Mouse (Mus musculus): ENCODE measurements around the gene Rab37.

Rab37 gene

DNA sequence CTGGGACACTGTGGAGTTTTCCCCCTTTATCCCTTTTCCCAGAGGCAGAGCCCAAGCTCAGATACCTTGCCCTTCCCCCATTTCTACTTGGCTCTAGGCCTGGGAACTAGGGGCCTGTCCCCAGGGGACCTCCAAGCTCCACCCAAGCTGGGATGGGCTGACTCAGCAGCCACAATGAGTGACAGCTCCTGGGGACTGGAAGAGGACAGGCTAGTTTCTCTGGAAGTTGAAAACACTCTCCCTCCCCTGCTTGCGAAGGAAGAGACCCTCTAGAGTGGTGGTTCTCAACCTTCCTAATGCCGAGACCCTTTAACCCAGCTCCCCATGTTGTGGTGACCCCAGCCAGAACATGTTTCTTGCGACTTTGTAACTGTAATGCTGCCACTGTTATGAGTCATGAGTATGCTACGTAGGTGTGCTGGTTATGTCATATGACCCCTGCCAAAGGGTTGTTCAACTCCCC lies 81.6 kb downstream of the Rab37 start:
- DNase-seq = no peak

DNA sequence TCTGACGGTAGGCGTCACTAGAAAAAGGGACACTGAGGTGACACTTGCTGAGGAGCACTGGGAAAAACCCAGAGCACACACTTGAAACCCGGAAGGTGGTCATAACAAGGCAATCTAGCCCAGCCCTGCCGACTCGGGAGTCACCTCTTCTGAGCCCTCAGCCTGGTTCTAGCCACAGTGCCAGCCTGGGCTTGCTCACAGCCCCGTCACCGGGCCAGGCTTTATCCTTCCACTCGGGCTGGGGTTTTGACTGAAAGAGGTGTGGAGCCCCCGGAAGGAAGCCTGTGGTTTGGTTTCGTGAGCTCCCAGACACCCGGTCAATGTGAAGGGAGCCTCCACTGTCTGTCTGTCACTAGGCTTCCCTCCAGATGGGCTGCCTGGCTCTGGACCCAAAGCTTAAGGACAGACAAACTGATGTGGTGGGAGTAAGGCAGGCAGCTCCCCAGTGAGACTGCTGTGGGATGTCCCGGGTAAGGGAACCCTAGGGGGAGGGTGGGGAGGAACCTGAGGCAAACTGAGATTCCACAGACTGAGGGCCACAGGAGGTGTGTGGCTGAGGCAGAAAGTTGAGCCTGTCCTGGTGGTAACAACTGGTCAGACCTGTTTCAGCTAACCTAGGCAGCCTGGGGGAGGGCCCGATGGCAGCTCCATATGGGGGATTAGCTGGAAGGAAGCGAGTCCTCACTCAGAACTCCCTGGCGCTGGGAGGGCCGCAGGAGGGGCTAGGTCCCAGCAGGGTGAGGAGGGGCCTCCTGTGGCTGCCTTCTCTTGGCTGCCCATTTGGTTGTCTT lies 82.5 kb downstream of the Rab37 start:
- no peak for DNase-seq

- DNase-seq = no peak
These were observed 85.4 kb downstream of the Rab37 start for GRCm38 (mm10) chr11:115176399-115177190.

- DNase-seq = no peak
These were observed 86.4 kb downstream of the Rab37 start for GRCm38 (mm10) chr11:115177559-115178195.

DNA sequence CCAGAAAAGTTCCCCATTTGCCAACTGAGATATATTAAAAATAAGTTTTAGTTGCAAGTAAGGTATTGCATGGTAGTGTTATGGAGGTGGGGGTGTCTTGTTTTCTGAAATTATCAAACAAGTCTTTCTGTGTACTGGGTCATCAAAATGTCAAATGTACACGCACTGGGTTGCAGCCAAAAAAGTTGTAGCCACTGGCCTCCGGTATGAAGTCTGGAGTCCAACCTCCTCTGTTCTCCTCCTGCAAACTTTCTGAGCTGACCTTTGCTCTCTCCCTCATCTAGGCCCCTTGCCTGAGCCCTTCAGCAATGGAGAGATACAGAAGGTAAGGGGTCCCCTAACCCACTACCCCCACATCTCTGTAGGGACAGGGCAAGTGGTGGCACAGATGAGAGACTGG lies 87.5 kb downstream of the Rab37 start:
- no peak for DNase-seq

DNA sequence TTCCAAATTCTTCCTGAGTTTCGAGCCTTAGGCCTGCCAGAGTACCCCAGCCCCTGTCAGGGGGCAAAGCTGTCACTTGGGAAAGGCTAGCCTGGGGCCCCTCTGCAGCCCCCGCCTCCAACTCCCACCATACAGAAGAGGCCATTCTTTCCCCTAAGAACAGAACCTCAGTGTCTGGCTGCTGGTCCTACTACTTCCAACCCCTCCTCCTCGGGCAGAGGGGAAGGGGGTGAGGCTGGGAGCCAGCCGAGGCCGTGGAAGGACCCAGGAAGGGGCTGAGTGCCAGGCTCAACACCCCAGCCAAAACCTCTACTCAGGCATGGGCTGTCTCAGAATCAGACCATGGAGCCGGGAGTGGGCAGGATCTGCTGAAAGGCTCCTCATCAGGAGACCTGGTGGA lies 88.0 kb downstream of the Rab37 start:
- DNase-seq = no peak

GRCm38 (mm10) chr11:115179881-115180280 lies 88.7 kb downstream of the Rab37 start:
- DNase-seq = no peak

GRCm38 (mm10) chr11:115181913-115182638 lies 90.8 kb downstream of the Rab37 start:
- DNase-seq = peak; percentile 88

GRCm38 (mm10) chr11:115184973-115185372 lies 93.7 kb downstream of the Rab37 start:
- DNase-seq = no peak

GRCm38 (mm10) chr11:115187224-115187639 lies 96.0 kb downstream of the Rab37 start, which contains the start of gene Tmem104:
Tmem104 (plus strand) TSS chr11:115187487.
- peak; percentile 99 for DNase-seq

- DNase-seq = no peak
These were observed 96.5 kb downstream of the Rab37 start, which contains the start of gene Nat9 for GRCm38 (mm10) chr11:115187693-115188092. Nat9 (minus strand) TSS chr11:115187859.

DNA sequence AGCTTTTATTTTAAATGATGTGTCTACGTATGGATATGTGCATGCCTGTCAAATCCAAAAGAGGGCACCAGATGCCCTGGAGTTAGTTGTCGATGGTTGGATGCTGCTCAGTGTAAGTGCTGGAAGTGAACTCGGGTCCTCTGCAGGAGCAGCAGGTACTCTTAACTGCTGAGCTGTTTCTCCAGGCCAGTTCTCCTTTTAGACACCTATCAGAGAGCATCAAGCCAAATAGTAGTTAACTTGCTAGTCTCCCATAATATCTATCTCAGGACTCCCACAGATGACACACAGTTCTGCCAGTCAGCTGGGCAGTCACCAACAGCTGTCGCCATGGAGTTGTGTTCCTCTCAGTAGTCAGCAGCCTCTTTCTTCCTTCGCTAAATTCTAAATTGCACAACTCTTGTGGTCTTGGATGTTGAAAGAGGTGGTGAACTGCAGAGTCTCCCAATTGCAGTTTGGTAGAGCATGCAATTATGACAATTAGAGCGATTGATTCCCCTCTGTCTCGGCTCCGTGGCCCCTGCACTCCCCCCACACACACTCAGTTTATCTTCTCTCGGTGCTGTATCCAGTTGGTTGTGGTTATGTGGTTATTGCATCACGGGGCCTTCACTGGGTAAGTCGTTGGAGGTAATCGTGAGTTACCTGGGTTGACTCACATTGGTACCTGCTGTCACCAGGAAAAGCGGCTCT lies 97.5 kb downstream of the Rab37 start:
- no peak for DNase-seq

GRCm38 (mm10) chr11:115189304-115189703 lies 98.1 kb downstream of the Rab37 start:
- DNase-seq = no peak

- DNase-seq = no peak
These were observed 100.9 kb downstream of the Rab37 start for GRCm38 (mm10) chr11:115192180-115192579.

DNA sequence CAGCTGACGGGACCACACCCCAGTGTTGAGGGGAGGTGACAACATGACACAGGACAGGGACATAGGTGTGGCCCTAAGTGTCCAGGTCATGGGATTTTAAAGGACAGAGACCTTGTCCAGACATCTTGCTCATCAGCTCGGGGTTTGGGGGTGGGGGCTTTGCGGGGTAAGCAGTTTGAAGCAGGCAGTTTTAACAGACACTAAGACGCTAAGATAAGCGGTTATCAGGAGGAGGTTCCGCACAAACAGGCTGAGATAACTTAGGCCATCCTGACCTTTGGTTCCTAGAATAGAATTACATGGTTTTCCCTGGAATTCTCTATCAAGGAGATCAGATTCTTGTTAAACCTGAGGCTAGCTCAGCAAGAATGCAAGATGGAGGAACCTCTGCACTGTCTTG lies 103.5 kb downstream of the Rab37 start:
- DNase-seq = no peak

- no peak for DNase-seq
These were observed 104.7 kb downstream of the Rab37 start for GRCm38 (mm10) chr11:115195933-115196332.

DNA sequence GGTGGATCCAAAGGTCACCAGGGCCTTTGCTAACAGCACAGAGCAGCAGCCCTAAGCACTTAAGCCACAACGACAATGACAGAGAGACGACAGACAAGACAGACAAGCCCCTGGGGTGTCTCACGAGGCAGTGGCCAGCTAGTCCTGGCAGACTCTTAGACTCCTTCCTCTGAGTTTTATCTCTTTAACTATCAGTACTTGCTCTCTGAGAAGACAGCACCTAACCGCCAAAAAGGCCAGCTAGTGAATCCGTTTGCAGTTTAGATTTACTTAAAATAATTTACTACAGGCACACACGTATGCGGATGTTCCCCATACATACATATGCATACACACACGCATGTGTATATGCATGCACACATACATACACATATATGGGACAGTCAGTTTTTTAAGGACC lies 106.3 kb downstream of the Rab37 start:
- no peak for DNase-seq

DNA sequence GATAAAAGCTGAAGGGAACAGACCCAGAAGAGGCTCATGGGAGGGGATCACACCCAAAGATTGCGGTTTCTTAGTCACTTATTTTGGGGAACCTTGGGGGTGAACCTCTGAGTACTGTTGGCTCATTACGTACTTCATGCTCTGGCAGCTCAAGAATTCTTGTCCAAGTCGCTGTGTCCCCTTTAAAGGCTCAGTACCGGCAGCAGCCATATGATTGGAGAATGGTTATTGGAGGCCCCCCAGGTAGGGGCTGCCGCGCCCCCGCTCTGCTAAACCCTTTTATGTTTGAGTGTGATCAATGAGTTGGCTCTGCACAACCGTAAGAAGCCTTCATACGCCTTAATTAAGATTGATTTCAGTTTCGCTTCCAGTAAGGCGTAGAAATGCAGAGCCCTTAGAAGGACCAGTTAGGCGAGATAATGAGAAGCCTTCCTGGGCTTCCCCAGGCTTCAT lies 107.7 kb downstream of the Rab37 start:
- DNase-seq = no peak

DNA sequence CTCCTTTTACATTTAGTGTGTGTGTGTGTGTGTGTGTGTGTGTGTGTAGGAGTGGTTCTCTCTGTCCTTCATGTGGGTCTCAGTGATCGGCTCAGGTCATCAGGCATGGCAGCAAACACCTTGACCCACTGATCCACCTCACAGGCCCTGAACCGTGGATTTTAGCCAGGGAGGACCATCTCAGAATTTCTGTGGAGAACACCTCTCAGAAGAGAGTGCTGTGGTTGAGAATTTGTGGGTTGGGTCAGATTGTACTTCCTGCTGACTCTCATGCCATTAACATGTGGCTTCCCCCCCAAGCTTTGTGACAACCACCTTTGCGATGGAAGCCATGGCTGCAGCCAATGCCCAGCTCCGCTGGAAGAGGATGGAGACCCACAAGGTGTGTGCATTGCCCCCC lies 109.3 kb downstream of the Rab37 start:
- no peak for DNase-seq

- peak; percentile 94 for DNase-seq
These were observed 111.1 kb downstream of the Rab37 start for GRCm38 (mm10) chr11:115202316-115202715.

- no peak for DNase-seq
These were observed 111.5 kb downstream of the Rab37 start for GRCm38 (mm10) chr11:115202756-115203155.

- no peak for DNase-seq
These were observed 116.9 kb downstream of the Rab37 start for GRCm38 (mm10) chr11:115208126-115208525.
